Mouse (Mus musculus): ENCODE data around the gene Fgf12.

The Fgf12 gene

GRCm38 (mm10) chr16:28484920-28485319 lies 267.9 kb downstream of the Fgf12 start:
- DNase-seq (ENCODE audit: inconsistent age in 2 of 2, low spot score in 1 of 2): no peak

GRCm38 (mm10) chr16:28479022-28479421 lies 273.8 kb downstream of the Fgf12 start:
- DNase-seq (ENCODE audit: inconsistent age in 2 of 2, low spot score in 1 of 2): no peak

DNA sequence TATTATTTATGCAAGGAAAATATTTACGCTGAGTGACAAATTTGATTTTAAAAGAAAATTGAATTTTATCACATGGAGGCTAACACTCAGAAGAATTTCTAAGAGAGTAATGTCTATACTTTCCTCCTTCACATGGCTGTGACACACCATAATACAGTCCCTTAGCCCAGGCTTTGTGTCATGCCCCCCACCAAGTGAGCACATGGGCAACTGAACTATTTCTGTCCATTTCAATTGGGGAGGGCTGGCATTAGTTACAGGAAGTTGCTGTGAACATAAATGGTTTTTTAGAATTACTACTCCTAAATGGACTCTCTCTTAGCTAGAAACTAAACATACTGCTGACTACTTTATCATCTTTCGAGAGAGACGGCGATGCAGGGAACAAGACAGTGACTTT lies 276.2 kb downstream of the Fgf12 start:
- no peak for DNase-seq (ENCODE audit: inconsistent age in 2 of 2, low spot score in 1 of 2)

DNA sequence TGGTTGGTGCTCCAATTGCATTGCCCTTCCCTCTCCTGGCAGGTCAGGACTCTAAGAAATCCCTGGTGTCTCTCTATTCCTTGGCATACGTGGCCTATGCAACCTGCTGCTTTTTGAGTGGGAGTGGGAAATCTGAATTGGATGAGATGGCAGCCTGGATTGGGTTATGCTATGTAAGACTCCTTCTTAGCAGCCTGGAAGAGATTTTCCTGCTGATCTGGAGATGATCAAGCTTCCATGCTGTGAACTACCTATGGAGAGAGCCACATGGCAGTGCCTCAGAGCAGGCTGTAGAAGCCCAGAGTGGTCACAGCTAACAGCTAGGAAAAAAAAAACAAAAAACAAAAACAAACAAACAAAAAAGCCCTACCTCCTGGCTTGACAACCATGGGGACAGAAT lies 277.3 kb downstream of the Fgf12 start:
- DNase-seq (ENCODE audit: inconsistent age in 2 of 2, low spot score in 1 of 2): no peak

DNA sequence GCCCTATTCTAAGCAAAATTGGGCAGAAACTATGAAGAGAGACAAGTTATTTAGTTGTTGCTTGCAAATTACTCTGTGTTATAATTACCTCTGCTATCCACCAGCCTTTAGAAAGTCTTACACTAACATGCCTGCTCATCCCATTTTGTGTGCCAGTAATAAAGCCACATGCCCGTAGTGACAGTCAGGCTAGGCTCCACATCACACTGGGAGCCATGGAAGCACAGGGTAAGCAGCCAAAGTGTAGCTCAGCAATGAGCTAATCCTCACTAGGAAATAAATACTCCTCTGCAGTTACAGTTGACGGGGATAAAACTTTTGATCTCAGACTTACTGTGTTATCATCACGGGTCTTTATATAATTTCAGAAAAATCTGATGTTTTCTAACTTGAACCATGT lies 298.0 kb downstream of the Fgf12 start:
- no peak for DNase-seq (ENCODE audit: inconsistent age in 2 of 2, low spot score in 1 of 2)

- no peak for DNase-seq (ENCODE audit: inconsistent age in 2 of 2, low spot score in 1 of 2)
Measured at GRCm38 (mm10) chr16:28447114-28447455, 305.8 kb downstream of the Fgf12 start.

- DNase-seq (ENCODE audit: inconsistent age in 2 of 2, low spot score in 1 of 2): peak; percentile 6 to 65
Measured at GRCm38 (mm10) chr16:28446334-28447113, 306.3 kb downstream of the Fgf12 start.

GRCm38 (mm10) chr16:28445800-28446333 lies 307.0 kb downstream of the Fgf12 start:
- no peak for DNase-seq (ENCODE audit: inconsistent age in 2 of 2, low spot score in 1 of 2)

GRCm38 (mm10) chr16:28444993-28445799 lies 307.7 kb downstream of the Fgf12 start:
- peak; percentile 12 to 66 for DNase-seq (ENCODE audit: inconsistent age in 2 of 2, low spot score in 1 of 2)

DNA sequence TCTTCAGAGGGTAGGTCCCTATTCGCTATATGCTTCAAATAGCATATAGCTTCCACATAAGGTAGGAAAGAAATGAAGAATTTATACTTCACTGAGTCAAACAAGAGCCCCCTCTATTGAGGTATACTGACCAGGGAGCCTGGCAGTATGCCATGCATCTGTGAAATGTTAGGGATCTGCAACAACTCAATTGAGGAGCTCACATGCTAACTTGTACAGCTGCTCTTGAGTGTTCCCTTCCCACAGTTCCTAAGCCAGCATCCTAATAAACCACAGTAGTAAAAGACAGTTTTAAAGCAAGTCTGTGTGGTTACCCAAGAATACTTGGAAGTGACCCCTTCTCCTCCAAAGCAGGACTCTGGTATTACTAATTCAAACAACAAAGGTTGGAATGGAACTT lies 331.3 kb downstream of the Fgf12 start:
- no peak for DNase-seq (ENCODE audit: inconsistent age in 2 of 2, low spot score in 1 of 2)

GRCm38 (mm10) chr16:28419693-28420299 lies 333.1 kb downstream of the Fgf12 start:
- DNase-seq (ENCODE audit: inconsistent age in 2 of 2, low spot score in 1 of 2): peak in 1 of 2 experiments; percentile 61

DNA sequence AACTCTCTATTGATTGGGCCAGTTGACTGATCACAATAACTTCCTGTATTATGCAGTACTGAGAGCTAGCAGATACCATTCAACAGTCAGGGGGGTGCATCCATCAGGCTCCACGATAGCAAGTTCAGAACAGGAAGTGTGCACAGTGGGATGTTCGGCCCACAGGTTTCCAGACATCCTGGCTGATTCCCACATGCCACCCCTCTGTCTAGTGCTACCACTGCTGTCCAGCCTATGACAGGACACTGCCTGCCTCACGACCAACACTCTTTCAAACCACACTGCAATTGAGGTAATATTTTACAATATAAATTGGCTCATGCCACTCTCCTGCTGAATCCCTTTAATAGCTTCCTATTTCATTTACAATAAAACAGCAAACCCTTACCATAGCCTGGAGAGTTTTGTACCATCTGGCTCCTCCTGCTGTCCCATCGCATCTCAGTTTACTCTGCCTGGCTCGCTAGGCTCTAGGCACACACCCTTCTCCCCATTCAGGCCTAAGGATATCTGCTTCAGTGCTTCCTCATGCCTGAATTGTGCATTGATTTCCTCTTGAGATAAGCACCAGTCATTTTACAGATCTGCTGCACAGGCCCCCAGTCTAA lies 341.6 kb downstream of the Fgf12 start:
- no peak for DNase-seq (ENCODE audit: inconsistent age in 2 of 2, low spot score in 1 of 2)

GRCm38 (mm10) chr16:28408294-28408693 lies 344.6 kb downstream of the Fgf12 start:
- no peak for DNase-seq (ENCODE audit: inconsistent age in 2 of 2, low spot score in 1 of 2)

DNA sequence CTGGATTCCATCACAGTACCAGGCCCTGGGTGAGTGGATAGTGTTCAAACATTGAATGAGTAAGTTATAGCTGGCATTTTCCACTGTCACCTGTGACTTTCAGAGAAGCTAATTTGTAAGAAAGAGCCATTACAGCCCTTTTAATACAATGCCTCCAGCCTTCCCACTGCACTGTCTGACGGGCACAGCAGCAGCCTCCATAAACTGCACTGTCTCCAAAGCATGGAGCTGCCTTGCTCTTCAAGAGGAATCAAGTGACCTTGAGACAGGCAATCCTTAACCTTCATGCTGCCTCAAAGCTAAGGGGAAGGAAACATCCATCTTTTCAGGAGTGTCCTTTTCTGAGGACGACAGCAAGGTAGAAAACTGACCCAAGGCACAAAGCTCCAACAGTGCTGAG lies 345.0 kb downstream of the Fgf12 start:
- DNase-seq (ENCODE audit: inconsistent age in 2 of 2, low spot score in 1 of 2): no peak

GRCm38 (mm10) chr16:28404156-28404555 lies 348.7 kb downstream of the Fgf12 start:
- no peak for DNase-seq (ENCODE audit: inconsistent age in 2 of 2, low spot score in 1 of 2)

- no peak for DNase-seq (ENCODE audit: inconsistent age in 2 of 2, low spot score in 1 of 2)
Measured at GRCm38 (mm10) chr16:28402701-28403100, 350.2 kb downstream of the Fgf12 start.

DNA sequence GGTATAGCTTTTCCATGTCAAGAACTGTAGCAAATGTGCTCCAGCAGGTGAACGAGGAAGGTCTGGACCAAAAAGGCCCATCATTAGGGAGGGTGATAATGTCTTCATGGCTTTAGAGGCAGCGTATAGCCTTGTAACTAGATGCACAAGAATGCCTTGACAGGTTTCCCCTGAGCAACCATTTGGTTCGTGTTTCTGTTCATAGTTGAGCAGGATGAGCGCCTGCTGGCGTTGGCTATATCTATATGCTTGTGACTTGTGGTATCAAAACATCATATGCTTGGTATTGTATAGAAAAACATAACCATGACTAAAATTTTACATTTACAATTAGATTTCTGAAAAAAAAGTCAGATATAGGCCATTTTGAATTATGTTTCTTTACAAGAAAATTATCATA lies 361.6 kb downstream of the Fgf12 start:
- DNase-seq (ENCODE audit: inconsistent age in 2 of 2, low spot score in 1 of 2): no peak

GRCm38 (mm10) chr16:28389114-28389513 lies 363.8 kb downstream of the Fgf12 start:
- DNase-seq (ENCODE audit: inconsistent age in 2 of 2, low spot score in 1 of 2): no peak

- no peak for DNase-seq (ENCODE audit: inconsistent age in 2 of 2, low spot score in 1 of 2)
Measured at GRCm38 (mm10) chr16:28374790-28375189, 378.1 kb downstream of the Fgf12 start.

DNA sequence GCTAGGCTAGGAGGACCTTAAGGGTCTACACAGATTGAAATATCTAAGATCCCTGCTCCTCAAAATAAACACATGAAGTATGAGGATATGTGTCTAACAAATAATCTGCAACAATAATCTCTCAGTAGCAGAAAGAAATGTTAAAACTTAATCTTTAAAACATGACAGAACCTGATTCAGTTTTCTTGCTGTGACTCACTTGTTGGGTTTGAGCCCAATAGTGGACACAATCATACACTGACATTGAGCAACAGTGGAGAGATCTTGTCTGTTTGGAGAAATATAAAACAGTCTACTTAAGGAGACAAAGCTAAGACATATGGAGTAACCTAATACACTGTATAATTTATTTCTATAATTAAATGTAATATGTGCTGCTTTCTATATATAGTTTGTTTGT lies 379.6 kb downstream of the Fgf12 start:
- peak; percentile 18 to 80 for DNase-seq (ENCODE audit: inconsistent age in 2 of 2, low spot score in 1 of 2)

DNA sequence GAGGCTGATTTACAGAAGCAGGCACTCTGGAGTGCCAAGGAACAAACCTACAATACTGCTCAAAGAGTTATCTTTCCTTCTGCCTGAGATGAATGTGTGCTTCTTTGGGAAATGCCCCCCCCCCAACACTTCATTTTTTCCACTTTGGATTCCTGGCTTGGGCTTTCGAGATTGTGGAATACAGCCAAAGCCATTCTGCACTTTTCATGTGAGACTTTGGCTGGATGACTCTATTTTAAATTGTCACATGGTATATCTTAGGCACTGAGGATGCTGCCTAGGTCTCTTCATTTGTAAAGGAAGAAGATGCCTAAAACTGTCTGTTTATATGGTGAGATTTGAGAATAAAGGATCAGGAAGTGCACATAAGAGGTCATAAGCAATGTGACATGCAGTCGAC lies 402.2 kb downstream of the Fgf12 start:
- no peak for DNase-seq (ENCODE audit: inconsistent age in 2 of 2, low spot score in 1 of 2)
